Mouse (Mus musculus): ENCODE data around the gene Pxn.

DNA sequence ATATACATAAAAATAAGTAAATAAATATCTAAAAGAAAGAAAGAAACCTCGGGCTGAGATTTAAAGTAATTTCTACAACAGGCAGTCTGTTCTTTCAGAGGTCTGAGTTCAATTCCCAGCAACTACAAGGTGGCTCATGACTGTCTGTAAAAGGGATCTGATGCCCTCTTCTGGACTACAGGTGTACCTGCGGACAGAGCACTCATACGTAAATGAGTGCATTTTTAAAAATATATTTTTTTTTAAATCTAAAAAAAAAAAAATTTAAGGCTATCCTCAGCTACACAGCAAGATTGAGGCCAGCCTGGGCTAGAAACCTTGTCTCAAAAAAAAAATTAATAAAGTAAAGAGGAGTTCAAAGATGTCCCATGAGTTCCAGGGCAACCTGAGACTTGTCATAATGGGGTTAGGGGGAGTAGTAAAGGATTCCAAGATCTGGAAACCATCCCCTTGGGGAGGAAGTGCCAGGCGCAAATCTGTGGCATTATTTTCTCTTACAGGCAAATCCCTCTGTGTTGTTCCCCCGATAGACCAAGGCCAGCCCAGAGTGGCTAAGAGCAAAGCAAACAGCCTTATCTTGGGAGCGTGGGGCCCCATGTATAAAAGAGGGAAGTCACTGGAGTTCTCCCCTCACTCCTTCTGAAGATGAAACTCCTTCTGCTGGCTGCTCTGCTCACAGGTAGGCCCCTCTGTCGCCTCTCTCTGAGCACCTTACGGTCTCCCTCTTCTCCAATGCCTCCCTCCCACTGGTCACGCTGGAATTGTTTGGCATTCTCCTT lies 40.6 kb upstream of the Pxn start, which contains the start of gene Pla2g1b:
- no peak for TF ChIP-seq CTCF (IDR thresholded peaks at IDR 0.05; ENCODE audit: low read depth, low read length)
- no peak for TF ChIP-seq POLR2A (IDR thresholded peaks at IDR 0.05; ENCODE audit: extremely low read depth, insufficient read depth, low read length)

All from liver, adult 2 months (tissue).